Mouse (Mus musculus): ENCODE measurements at regions not wholly inside any gene's neighbourhood (a gene's known extent, or its start where the extent isn't known, plus 50 kb on each side); places are given as distances from the start of the nearest gene placed in this dataset.

DNA sequence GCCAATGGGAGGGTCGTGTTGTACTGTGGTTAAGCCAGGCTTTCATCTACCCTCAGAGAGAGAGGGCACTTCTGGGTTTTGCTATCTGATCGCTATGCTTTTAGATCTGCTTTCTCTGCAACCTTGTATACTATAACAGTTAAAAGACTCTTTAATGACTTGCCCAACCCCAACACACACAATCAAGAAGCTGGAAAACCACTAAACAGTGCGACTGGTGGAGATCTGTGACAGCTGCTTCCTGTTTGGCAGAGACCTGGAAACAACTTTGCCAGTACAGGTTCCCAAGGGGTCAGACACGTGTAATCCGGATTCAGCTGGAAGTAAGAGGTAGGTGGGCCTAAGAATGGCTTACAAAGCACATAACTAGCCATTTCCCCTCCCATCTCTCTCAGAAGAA is 208.6 kb upstream of the Amigo2 start:
- no peak overlapping the region for H3K27ac ChIP-seq

DNA sequence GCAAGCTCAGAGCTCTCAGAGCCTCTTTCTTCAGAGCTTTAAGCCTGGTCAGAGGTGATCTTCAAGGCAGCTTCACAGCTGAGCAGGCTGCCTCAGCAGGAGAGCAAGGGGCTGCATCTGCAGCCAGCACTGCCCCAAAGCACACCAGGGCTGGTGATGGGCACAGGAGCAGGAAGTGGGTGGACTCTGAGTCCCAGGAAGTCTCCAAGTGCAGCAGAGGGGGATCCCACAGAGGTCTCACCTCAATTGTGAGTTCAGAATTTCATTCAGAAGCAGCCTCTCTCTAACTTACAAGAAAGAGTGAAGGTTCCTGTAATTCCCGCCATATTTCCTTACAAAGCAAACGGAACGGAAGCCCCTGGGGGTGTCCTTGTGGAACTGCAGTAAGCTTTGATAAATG is 202.6 kb upstream of the Amigo2 start:
- Histone ChIP-seq H3K27ac (no peak overlapping the region), H3K4me3 (ENCODE audit: insufficient read depth in 1 of 2, low read depth in 2 of 2, low read length in 2 of 2) (no peak overlapping the region), H3K9ac (replicated peaks) (no peak overlapping the region), H3K4me2 (ENCODE audit: low read depth) (no peak overlapping the region), H3K36me3 (replicated peaks; ENCODE audit: control insufficient read depth, insufficient read depth, low read depth) (no peaks in the 10 kb centered on the region), H3K27me3 (ENCODE audit: control insufficient read depth, insufficient read depth, low read length) (no peaks in the 10 kb centered on the region), H3K4me1 (replicated peaks; ENCODE audit: control insufficient read depth in 2 of 2, insufficient read depth in 2 of 2, low read length in 1 of 2) (no peaks in the 10 kb centered on the region), H3K9me3 (ENCODE audit: control insufficient read depth, low read length) (no peaks in the 10 kb centered on the region)
- no peak for ATAC-seq (ENCODE audit: insufficient read depth)
- no peak for TF ChIP-seq CTCF (IDR thresholded peaks at IDR 0.05; ENCODE audit: low read depth)
- no peak for TF ChIP-seq EP300 (IDR thresholded peaks at IDR 0.05; ENCODE audit: low read depth)
- 60% methylated on average over 3 of the region's 3 CpGs for WGBS (ENCODE audit: insufficient replicate concordance)
- no peak for DNase-seq (ENCODE audit: low read depth in 3 of 3, low spot score in 3 of 3)

More for the DNA sequence above, 208.6 kb upstream of the Amigo2 start:
- TF ChIP-seq CTCF (IDR thresholded peaks at IDR 0.05; ENCODE audit: low read depth) (no peak), EP300 (IDR thresholded peaks at IDR 0.05; ENCODE audit: low read depth) (no peak)
- no peak overlapping the region for H3K4me3 ChIP-seq (ENCODE audit: insufficient read depth in 1 of 2, low read depth in 2 of 2, low read length in 2 of 2)
- no peak for DNase-seq (ENCODE audit: low read depth in 3 of 3, low spot score in 3 of 3)
- H3K36me3 ChIP-seq (replicated peaks; ENCODE audit: control insufficient read depth, insufficient read depth, low read depth), result no peaks in the 10 kb centered on the region
- no peak overlapping the region for H3K9ac ChIP-seq (replicated peaks)
- 7% methylated on average over 5 of the region's 5 CpGs for WGBS (ENCODE audit: insufficient replicate concordance)
- H3K4me1 ChIP-seq (replicated peaks; ENCODE audit: control insufficient read depth in 2 of 2, insufficient read depth in 2 of 2, low read length in 1 of 2), result peaks cover 0 to 6% of the 10 kb centered on the region in 2 experiments; a peak in 1 of 4 replicates
- ATAC-seq (ENCODE audit: insufficient read depth), result no peak
- no peaks in the 10 kb centered on the region for H3K9me3 ChIP-seq (ENCODE audit: control insufficient read depth, low read length)
- no peak overlapping the region for H3K4me2 ChIP-seq (ENCODE audit: low read depth)
- no peaks in the 10 kb centered on the region for H3K27me3 ChIP-seq (ENCODE audit: control insufficient read depth, insufficient read depth, low read length)

DNA sequence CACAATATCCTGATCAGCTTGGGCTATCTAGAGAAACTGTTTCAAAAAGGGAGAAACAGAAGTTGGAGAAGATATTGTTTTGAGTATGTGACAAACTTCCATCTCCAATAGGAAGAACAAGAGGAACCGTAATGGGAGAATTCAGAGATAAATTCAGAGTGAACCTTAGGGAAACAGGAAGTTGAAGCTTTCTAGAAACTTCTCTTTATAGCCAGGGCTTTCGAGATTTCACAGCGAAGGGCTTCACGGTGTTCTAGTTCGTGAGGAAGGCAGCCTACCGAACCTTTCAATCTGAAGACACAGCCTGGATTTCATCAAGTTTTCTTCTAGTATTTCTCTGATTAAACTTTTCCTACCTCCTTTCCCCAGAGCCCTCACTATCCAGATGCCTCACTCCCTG is 201.9 kb upstream of the Amigo2 start:
- Histone ChIP-seq H3K4me1 (replicated peaks; ENCODE audit: control insufficient read depth in 2 of 2, insufficient read depth in 2 of 2, low read length in 1 of 2) (no peaks in the 10 kb centered on the region), H3K9ac (replicated peaks) (no peak overlapping the region), H3K4me3 (ENCODE audit: insufficient read depth in 1 of 2, low read depth in 2 of 2, low read length in 2 of 2) (no peak overlapping the region), H3K27me3 (ENCODE audit: control insufficient read depth, insufficient read depth, low read length) (no peaks in the 10 kb centered on the region), H3K36me3 (replicated peaks; ENCODE audit: control insufficient read depth, insufficient read depth, low read depth) (no peaks in the 10 kb centered on the region), H3K9me3 (ENCODE audit: control insufficient read depth, low read length) (no peaks in the 10 kb centered on the region), H3K4me2 (ENCODE audit: low read depth) (no peak overlapping the region), H3K27ac (no peak overlapping the region)
- no peak for ATAC-seq (ENCODE audit: insufficient read depth)
- DNase-seq (ENCODE audit: low read depth in 3 of 3, low spot score in 3 of 3), result no peak
- WGBS (ENCODE audit: insufficient replicate concordance), result 51% methylated on average over 6 of the region's 6 CpGs
- TF ChIP-seq CTCF (IDR thresholded peaks at IDR 0.05; ENCODE audit: low read depth) (no peak), EP300 (IDR thresholded peaks at IDR 0.05; ENCODE audit: low read depth) (no peak)

DNA sequence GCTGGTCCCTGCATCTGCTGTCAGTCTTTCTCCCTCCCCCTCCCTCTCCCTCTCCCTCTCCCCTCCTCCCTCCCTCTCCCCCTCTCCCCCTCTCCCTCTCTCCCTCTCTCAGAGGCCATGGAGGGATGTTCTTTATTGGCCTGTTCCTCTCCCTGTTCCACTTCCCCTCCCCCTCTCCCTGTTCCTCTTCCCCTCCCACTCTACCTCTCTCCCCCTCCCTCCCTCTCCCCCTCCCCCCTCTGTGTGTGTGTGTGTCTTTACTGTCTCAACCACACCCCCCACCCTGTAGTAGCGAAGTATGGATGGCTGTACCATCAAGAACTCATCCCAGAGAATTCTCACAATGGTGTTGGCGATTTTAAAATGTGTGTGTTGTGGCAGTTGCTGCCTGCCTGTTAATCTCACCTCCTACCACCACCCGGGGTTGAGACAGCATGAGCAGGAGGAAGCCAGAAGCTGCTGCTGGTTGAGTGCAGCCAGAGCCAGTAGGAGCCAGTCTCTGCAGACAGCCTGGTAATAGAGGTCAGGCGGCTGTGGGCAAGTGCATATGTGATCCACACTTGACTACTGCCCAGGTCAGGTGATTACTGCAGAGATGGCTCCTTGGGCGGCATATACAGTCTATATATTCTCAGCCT is 201.3 kb upstream of the Amigo2 start:
- no peak overlapping the region for H3K4me3 ChIP-seq (ENCODE audit: insufficient read depth in 1 of 2, low read depth in 2 of 2, low read length in 2 of 2)
- DNase-seq (ENCODE audit: low read depth in 3 of 3, low spot score in 3 of 3) (no peak), ATAC-seq (ENCODE audit: insufficient read depth) (no peak)
- H3K4me2 ChIP-seq (ENCODE audit: low read depth), result no peak overlapping the region
- no peak for TF ChIP-seq EP300 (IDR thresholded peaks at IDR 0.05; ENCODE audit: low read depth)
- no peak for TF ChIP-seq CTCF (IDR thresholded peaks at IDR 0.05; ENCODE audit: low read depth)
- 28% methylated on average over 5 of the region's 5 CpGs for WGBS (ENCODE audit: insufficient replicate concordance)
- no peaks in the 10 kb centered on the region for H3K4me1 ChIP-seq (replicated peaks; ENCODE audit: control insufficient read depth in 2 of 2, insufficient read depth in 2 of 2, low read length in 1 of 2)
- no peak overlapping the region for H3K27ac ChIP-seq
- no peaks in the 10 kb centered on the region for H3K9me3 ChIP-seq (ENCODE audit: control insufficient read depth, low read length)
- H3K36me3 ChIP-seq (replicated peaks; ENCODE audit: control insufficient read depth, insufficient read depth, low read depth), result no peaks in the 10 kb centered on the region
- H3K9ac ChIP-seq (replicated peaks), result no peak overlapping the region
- H3K27me3 ChIP-seq (ENCODE audit: control insufficient read depth, insufficient read depth, low read length), result no peaks in the 10 kb centered on the region

DNA sequence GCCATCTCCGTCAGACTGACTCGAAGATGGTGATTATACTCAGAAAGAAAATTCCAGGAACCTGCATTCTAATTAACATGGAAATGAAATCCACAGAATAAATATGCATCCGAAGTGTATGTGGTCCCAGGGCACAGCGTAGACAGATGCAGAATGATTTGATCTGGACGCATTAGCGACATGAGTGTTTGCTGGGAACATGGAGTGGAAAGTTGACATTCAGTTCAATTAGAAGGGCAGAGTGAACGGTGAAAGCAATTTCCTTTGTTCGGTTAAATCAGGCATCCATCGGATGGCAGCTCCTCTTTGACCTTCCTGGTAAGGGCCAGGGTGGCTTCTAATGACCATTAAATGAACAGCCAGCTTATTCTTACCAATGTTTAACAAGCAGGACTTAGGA is 199.1 kb upstream of the Amigo2 start:
- Histone ChIP-seq H3K4me1 (replicated peaks; ENCODE audit: control insufficient read depth in 2 of 2, insufficient read depth in 2 of 2, low read length in 1 of 2) (no peaks in the 10 kb centered on the region), H3K9me3 (ENCODE audit: control insufficient read depth, low read length) (no peaks in the 10 kb centered on the region), H3K4me3 (ENCODE audit: insufficient read depth in 1 of 2, low read depth in 2 of 2, low read length in 2 of 2) (no peak overlapping the region), H3K9ac (replicated peaks) (no peak overlapping the region), H3K36me3 (replicated peaks; ENCODE audit: control insufficient read depth, insufficient read depth, low read depth) (no peaks in the 10 kb centered on the region), H3K27me3 (ENCODE audit: control insufficient read depth, insufficient read depth, low read length) (no peaks in the 10 kb centered on the region), H3K27ac (no peak overlapping the region), H3K4me2 (ENCODE audit: low read depth) (no peak overlapping the region)
- WGBS (ENCODE audit: insufficient replicate concordance), result 74% methylated on average over 9 of the region's 9 CpGs
- no peak for TF ChIP-seq CTCF (IDR thresholded peaks at IDR 0.05; ENCODE audit: low read depth)
- no peak for TF ChIP-seq EP300 (IDR thresholded peaks at IDR 0.05; ENCODE audit: low read depth)
- ATAC-seq (ENCODE audit: insufficient read depth) (no peak), DNase-seq (ENCODE audit: low read depth in 3 of 3, low spot score in 3 of 3) (no peak)

All from liver, embryonic 14.5 days (tissue).